Comparison of ENCODE assay signal across 28 mouse cellular contexts in genomic region chr14:25853717-25854452, GRCm38 (mm10). TPM values are rescaled to one million over a fixed set of nuclear protein-coding genes. Genes with fewer than 3 reads are reported as not detected.
DNase-seq lines count a peak whose midpoint lies in the region; ATAC-seq lines count a peak whose summit lies in the region.
"Had no signal": no experiment of that assay in that cellular context is flagged by ENCODE, and none has a peak within 500 bp of the region (broad histone marks: within the 10 kb centered on the region; RNA-seq: fewer than 3 reads in every experiment).

No protein-coding gene starts in this region.

- peaks cover 57% of the 10 kb centered on the region for H3K4me1 ChIP-seq in heart, embryonic 10.5 days
- H3K4me1 ChIP-seq in brown adipose tissue, adult 24 weeks (ENCODE audit: control insufficient read depth, insufficient read depth, insufficient read length, low read length): peaks cover 29% of the 10 kb centered on the region
- peaks cover 34% of the 10 kb centered on the region for H3K4me1 ChIP-seq in intestine, embryonic 15.5 days (replicated peaks)
- H3K4me1 ChIP-seq: forebrain, embryonic 15.5 days; midbrain, embryonic 13.5 days had no signal

- H3K4me2 ChIP-seq in intestine, embryonic 15.5 days (replicated peaks): no peak overlapping the region
- H3K4me2 ChIP-seq: forebrain, embryonic 15.5 days; liver, embryonic 11.5 days; midbrain, embryonic 13.5 days had no signal

- DNase-seq in heart, embryonic 10.5 days (ENCODE audit: low spot score): no peak
- no peak for DNase-seq in heart, postnatal 36 days
- peak; percentile 51 for DNase-seq in lung, postnatal 36 days
- no peak for DNase-seq in lung, postnatal 4 days
- DNase-seq in testis, postnatal 10 days (ENCODE audit: low spot score): peak; percentile 52
- DNase-seq: adrenal gland, postnatal 10 days; cerebellum, adult 8-10 months; lung, adult 18-20 months; lung, postnatal 10 days; thymus, postnatal 25 days had no signal

- no peaks in the 10 kb centered on the region for H3K27me3 ChIP-seq in heart, embryonic 10.5 days (ENCODE audit: insufficient read depth, poor library complexity, severe bottlenecking)
- H3K27me3 ChIP-seq in intestine, embryonic 15.5 days (replicated peaks): no peaks in the 10 kb centered on the region
- H3K27me3 ChIP-seq: forebrain, embryonic 15.5 days; megakaryocyte, embryonic 14.5 days; midbrain, embryonic 13.5 days had no signal

- H3K9me3 ChIP-seq in heart, embryonic 10.5 days: no peaks in the 10 kb centered on the region
- H3K9me3 ChIP-seq in intestine, embryonic 15.5 days: no peaks in the 10 kb centered on the region
- H3K9me3 ChIP-seq: embryonic facial prominence, embryonic 10.5 days; forebrain, embryonic 15.5 days; megakaryocyte, embryonic 14.5 days; midbrain, embryonic 13.5 days had no signal

- no peak overlapping the region for H3K4me3 ChIP-seq in heart, embryonic 10.5 days
- no peak overlapping the region for H3K4me3 ChIP-seq in brown adipose tissue, adult 24 weeks (ENCODE audit: insufficient read depth, low read depth, low read length)
- H3K4me3 ChIP-seq in intestine, embryonic 15.5 days (replicated peaks): no peak overlapping the region
- H3K4me3 ChIP-seq: embryonic facial prominence, embryonic 10.5 days; forebrain, embryonic 15.5 days; midbrain, embryonic 13.5 days had no signal

- H3K9ac ChIP-seq in intestine, embryonic 15.5 days: no peak overlapping the region
- H3K9ac ChIP-seq: forebrain, embryonic 15.5 days; midbrain, embryonic 13.5 days had no signal

- no peak for ATAC-seq in intestine, embryonic 15.5 days
- ATAC-seq: forebrain, embryonic 15.5 days; hindbrain, postnatal 0 days; intestine, postnatal 0 days; midbrain, embryonic 13.5 days had no signal

- 85% methylated on average over 16 of the region's 16 CpGs for WGBS in heart, embryonic 10.5 days
- WGBS in intestine, embryonic 15.5 days: 88% methylated on average over 16 of the region's 16 CpGs

- intact Hi-C loops in heart, postnatal 36 days (cut with DNase I): no loop called here

- peak overlapping the region; percentile 43; the same call in 1 of the 2 replicates for H3K27ac ChIP-seq in heart, embryonic 10.5 days
- H3K27ac ChIP-seq in brown adipose tissue, adult 24 weeks (replicated peaks; ENCODE audit: low read depth, low read length): 0 out of 2 replicates have a peak overlapping the region, but pooled peaks have one; percentile 48
- no peak overlapping the region for H3K27ac ChIP-seq in intestine, embryonic 15.5 days
- H3K27ac ChIP-seq: embryonic facial prominence, embryonic 10.5 days; forebrain, embryonic 15.5 days; hindbrain, postnatal 0 days; kidney, postnatal 0 days; midbrain, embryonic 13.5 days had no signal

- no peaks in the 10 kb centered on the region for H3K36me3 ChIP-seq in heart, embryonic 10.5 days
- H3K36me3 ChIP-seq in intestine, embryonic 15.5 days: no peaks in the 10 kb centered on the region
- H3K36me3 ChIP-seq: embryonic facial prominence, embryonic 10.5 days; forebrain, embryonic 15.5 days; midbrain, embryonic 13.5 days had no signal

RNA-seq across cellular contexts. Expression of gene Anxa11, which starts 11.9 kb away (rescaled TPM):
- 10.9 and 17.7 TPM in 2 replicates for polyA plus RNA-seq in heart, embryonic 10.5 days (2016; fragmentation: Nextera tagmentation; extraction: Ambion mirVana)
- 10 to 100 TPM; 81.8 to 87.0 TPM for total RNA-seq in heart, postnatal 36 days (2021)
- 33.6 and 35.3 TPM in 2 replicates for polyA plus RNA-seq in brown adipose tissue, adult 24 weeks (2012; ENCODE audit: insufficient read depth, insufficient read length, missing spikeins)
- polyA plus RNA-seq in intestine, embryonic 15.5 days (2015; fragmentation: Nextera tagmentation; extraction: Ambion mirVana): 71.5 and 72.2 TPM in 2 replicates

RNA-seq across cellular contexts. Expression of gene Plac9a, which starts 49.0 kb away (rescaled TPM):
- 0.21 TPM in 1 of 2 replicates, not detected in the other for polyA plus RNA-seq in heart, embryonic 10.5 days (2016; fragmentation: Nextera tagmentation; extraction: Ambion mirVana)
- total RNA-seq in heart, postnatal 36 days (2021): 1 to 10 TPM; 2.0 to 2.4 TPM
- 2.8 and 6.4 TPM in 2 replicates for polyA plus RNA-seq in brown adipose tissue, adult 24 weeks (2012; ENCODE audit: insufficient read depth, insufficient read length, missing spikeins)
- 1.9 TPM in 1 of 2 replicates, not detected in the other for polyA plus RNA-seq in intestine, embryonic 15.5 days (2015; fragmentation: Nextera tagmentation; extraction: Ambion mirVana)
- total RNA-seq: common myeloid progenitor, adult 5-6 weeks; hindbrain, postnatal 0 days; monocyte, adult 5-6 weeks; neutrophil, adult 5-6 weeks had no signal
- polyA plus RNA-seq: embryonic facial prominence, embryonic 10.5 days; forebrain, embryonic 15.5 days; heart, embryonic 14.5 days; hindbrain, embryonic 11.5 days; limb, embryonic 11.5 days; liver, embryonic 11.5 days; midbrain, embryonic 13.5 days; small intestine, adult 2 months; stomach, embryonic 16.5 days had no signal

Comparison
In these comparisons a context has a peak if more than half of its experiments do, and no peak if none do; other contexts are left out.
1. DNase-seq: peak in lung, postnatal 36 days (single experiment) and testis, postnatal 10 days (single experiment); none in heart, embryonic 10.5 days (single experiment), heart, postnatal 36 days (0 of 2) and lung, postnatal 4 days (0 of 2).